Mouse (Mus musculus) small intestine, adult 2 months (tissue): ENCODE measurements at regions not wholly inside any gene's neighbourhood (a gene's known extent, or its start where the extent isn't known, plus 50 kb on each side); places are given as distances from the start of the nearest gene placed in this dataset.

Experiments
- CTCF ChIP-seq: fragments of 200-500 bp; IDR thresholded peaks from 2 replicates; pipeline ENCODE4 v1.5.1; 2012; ENCODE audit warnings: low read depth, mild to moderate bottlenecking, control low read depth, inconsistent platforms, low read length, moderate library complexity, mixed read lengths; ENCODE audit not compliant: insufficient replicate concordance, insufficient read length; ENCODE audit errors: extremely low read depth
- POLR2A ChIP-seq: fragments of 200-500 bp; IDR thresholded peaks from 2 replicates; pipeline ENCODE4 v1.6.1; 2012; ENCODE audit warnings: low read depth, mild to moderate bottlenecking, control low read depth, inconsistent platforms, low read length, moderate library complexity

- TF ChIP-seq POLR2A (no peak), CTCF (no peak)
These were observed 601.7 kb downstream of the Bcl11a start for GRCm38 (mm10) chr11:24679581-24679980.
